ENCODE assay signal across 11 mouse cellular contexts in the genomic region with DNA sequence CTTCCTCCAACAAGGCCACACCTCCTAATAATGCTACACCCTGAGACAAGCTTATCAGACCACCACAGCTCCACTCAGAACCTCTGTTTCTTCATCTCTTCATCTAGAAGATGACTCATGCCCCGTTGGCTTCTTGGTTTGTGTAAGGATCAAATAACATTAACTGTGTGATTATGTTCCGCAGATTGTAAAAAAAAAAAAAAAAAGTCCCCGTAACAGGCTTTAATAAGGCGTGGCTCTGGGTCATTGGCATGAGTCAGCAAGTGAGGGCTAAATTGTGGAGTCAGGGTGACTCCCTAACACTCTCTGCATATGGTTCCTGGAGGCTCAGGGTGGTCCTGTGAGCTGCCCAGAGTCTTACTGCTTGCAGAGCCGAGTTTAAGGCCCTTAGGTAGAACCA. TPM values are rescaled to one million over a fixed set of nuclear protein-coding genes. Genes with fewer than 3 reads are reported as not detected.
A peak's percentile ranks its signal among the peaks of the same experiment; 100 is the strongest.
DNase-seq lines count a peak whose midpoint lies in the region; ATAC-seq lines count a peak whose summit lies in the region.
"Had no signal": no experiment of that assay in that cellular context is flagged by ENCODE, and none has a peak within 500 bp of the region (broad histone marks: within the 10 kb centered on the region; RNA-seq: fewer than 3 reads in every experiment).

No protein-coding gene starts in this region.

- no peaks in the 10 kb centered on the region for H3K27me3 ChIP-seq in kidney, embryonic 14.5 days (ENCODE audit: control insufficient read depth, insufficient read depth, low read length)
- no peaks in the 10 kb centered on the region for H3K27me3 ChIP-seq in intestine, embryonic 14.5 days (replicated peaks; ENCODE audit: control insufficient read depth, insufficient read depth, low read length)
- H3K27me3 ChIP-seq: heart, embryonic 15.5 days had no signal

- H3K4me1 ChIP-seq in kidney, embryonic 14.5 days (ENCODE audit: control insufficient read depth, insufficient read depth, low read length): peaks cover 34% of the 10 kb centered on the region
- H3K4me1 ChIP-seq in intestine, embryonic 14.5 days (replicated peaks; ENCODE audit: control insufficient read depth, insufficient read depth, low read length): peaks cover 31% of the 10 kb centered on the region

- 25% methylated on average over 5 of the region's 5 CpGs for WGBS in kidney, embryonic 14.5 days
- 22% methylated on average over 5 of the region's 5 CpGs for WGBS in intestine, embryonic 14.5 days

- no peak overlapping the region for H3K9ac ChIP-seq in kidney, embryonic 14.5 days (ENCODE audit: low read depth, low read length)
- no peak overlapping the region for H3K9ac ChIP-seq in intestine, embryonic 14.5 days (ENCODE audit: low read length)
- H3K9ac ChIP-seq: heart, embryonic 15.5 days had no signal

- H3K36me3 ChIP-seq in kidney, embryonic 14.5 days (ENCODE audit: control insufficient read depth, insufficient read depth, low read length): no peaks in the 10 kb centered on the region
- no peaks in the 10 kb centered on the region for H3K36me3 ChIP-seq in intestine, embryonic 14.5 days (ENCODE audit: control insufficient read depth, insufficient read depth, low read length)
- H3K36me3 ChIP-seq: heart, embryonic 15.5 days had no signal

- no peaks in the 10 kb centered on the region for H3K9me3 ChIP-seq in kidney, embryonic 14.5 days (ENCODE audit: control insufficient read depth, low read length)
- H3K9me3 ChIP-seq in intestine, embryonic 14.5 days (ENCODE audit: control insufficient read depth, low read length): no peaks in the 10 kb centered on the region
- H3K9me3 ChIP-seq: heart, embryonic 15.5 days had no signal

- peak overlapping the region; percentile 96 for H3K27ac ChIP-seq in kidney, embryonic 14.5 days (ENCODE audit: low read depth, low read length)
- peak overlapping the region; percentile 91 for H3K27ac ChIP-seq in intestine, embryonic 14.5 days (ENCODE audit: low read depth)

- no peak for ATAC-seq in kidney, embryonic 14.5 days (ENCODE audit: low FRiP score, low TSS enrichment)
- ATAC-seq in intestine, embryonic 14.5 days (replicated peaks; ENCODE audit: low FRiP score, low TSS enrichment, low read depth): peak; percentile 37; the same call in 1 of the 2 replicates
- ATAC-seq in monocyte, adult 5-6 weeks (replicated peaks; ENCODE audit: insufficient number of reproducible peaks, low FRiP score, low TSS enrichment, poor library complexity, severe bottlenecking): peak; percentile 29; the same call in 1 of the 2 replicates
- ATAC-seq in cerebellum, adult (ENCODE audit: insufficient number of reproducible peaks, low FRiP score, low TSS enrichment): no peak
- ATAC-seq: midbrain, embryonic 16.5 days had no signal

- no peak for DNase-seq in kidney, postnatal 4 days
- DNase-seq in MN1 (ENCODE audit: low spot score): peak; percentile 81
- DNase-seq in intestine, embryonic 14.5 days (ENCODE audit: low spot score): peak; percentile 63
- DNase-seq in frontal cortex, postnatal 14 days (ENCODE audit: low spot score in 2 of 2): no peak
- DNase-seq in cerebellum, adult 9-11 months: no peak
- DNase-seq: layer of hippocampus, postnatal 36 days had no signal

- no peak overlapping the region for H3K4me3 ChIP-seq in kidney, embryonic 14.5 days (ENCODE audit: low read length)
- no peak overlapping the region for H3K4me3 ChIP-seq in intestine, embryonic 14.5 days (ENCODE audit: low read depth, low read length)
- H3K4me3 ChIP-seq: heart, embryonic 15.5 days had no signal

- H3K4me2 ChIP-seq in kidney, embryonic 14.5 days (replicated peaks; ENCODE audit: low read depth, low read length): no peak overlapping the region
- no peak overlapping the region for H3K4me2 ChIP-seq in intestine, embryonic 14.5 days (ENCODE audit: low read length)
- H3K4me2 ChIP-seq: heart, embryonic 15.5 days had no signal

RNA-seq across cellular contexts. Expression of a gene that starts 39.7 kb away (rescaled TPM):
- polyA plus RNA-seq in kidney, embryonic 14.5 days (2014; fragmentation: Nextera tagmentation; extraction: Ambion mirVana): 43.8 and 72.3 TPM in 2 replicates
- polyA plus RNA-seq in intestine, embryonic 14.5 days (2014; fragmentation: Nextera tagmentation; extraction: Ambion mirVana): 67.9 and 72.2 TPM in 2 replicates
- 908 to 1,221 TPM (median 925 TPM) in 3 replicates for total RNA-seq in monocyte, adult 5-6 weeks (2017)

RNA-seq across cellular contexts. Expression of a gene that starts 47.1 kb away (rescaled TPM):
- polyA plus RNA-seq in kidney, embryonic 14.5 days (2014; fragmentation: Nextera tagmentation; extraction: Ambion mirVana): 269 and 294 TPM in 2 replicates
- 324 and 325 TPM in 2 replicates for polyA plus RNA-seq in intestine, embryonic 14.5 days (2014; fragmentation: Nextera tagmentation; extraction: Ambion mirVana)
- 27.0 to 38.4 TPM (median 33.9 TPM) in 3 replicates for total RNA-seq in monocyte, adult 5-6 weeks (2017)

Comparison
In these comparisons a context has a peak if more than half of its experiments do, and no peak if none do; other contexts are left out.
1. ATAC-seq: peak in intestine, embryonic 14.5 days (single experiment) and monocyte, adult 5-6 weeks (single experiment); none in kidney, embryonic 14.5 days (single experiment) and cerebellum, adult (single experiment).
2. DNase-seq: peak in MN1 (single experiment) and intestine, embryonic 14.5 days (single experiment); none in kidney, postnatal 4 days (0 of 2), frontal cortex, postnatal 14 days (0 of 2) and cerebellum, adult 9-11 months (single experiment).